Mouse (Mus musculus): ENCODE measurements at regions not wholly inside any gene's neighbourhood (a gene's known extent, or its start where the extent isn't known, plus 50 kb on each side); places are given as distances from the start of the nearest gene placed in this dataset.

GRCm38 (mm10) chr9:61791435-61792064 is 122.8 kb downstream of the Rplp1 start:
- DNase-seq (ENCODE audit: low spot score) (peak; percentile 83), ATAC-seq (no peak)
- H3K4me1 ChIP-seq (ENCODE audit: control insufficient read depth, insufficient read depth, low read length) = no peaks in the 10 kb centered on the region
- WGBS = 50% methylated on average over 11 of the region's 11 CpGs
- H3K36me3 ChIP-seq (ENCODE audit: control insufficient read depth, insufficient read depth, low read length) = no peaks in the 10 kb centered on the region
- H3K9me3 ChIP-seq (replicated peaks; ENCODE audit: control insufficient read depth, low read length) = 0 out of 2 replicates have a peak, but pooled peaks cover 2% of the 10 kb centered on the region
- no peaks in the 10 kb centered on the region for H3K27me3 ChIP-seq (replicated peaks; ENCODE audit: control insufficient read depth, insufficient read depth, low read length)
- no peak overlapping the region for H3K4me2 ChIP-seq (ENCODE audit: low read length)
- no peak overlapping the region for H3K27ac ChIP-seq (ENCODE audit: low read depth, low read length)
- no peak overlapping the region for H3K4me3 ChIP-seq (ENCODE audit: low read depth, low read length)
- no peak overlapping the region for H3K9ac ChIP-seq (ENCODE audit: low read length)

DNA sequence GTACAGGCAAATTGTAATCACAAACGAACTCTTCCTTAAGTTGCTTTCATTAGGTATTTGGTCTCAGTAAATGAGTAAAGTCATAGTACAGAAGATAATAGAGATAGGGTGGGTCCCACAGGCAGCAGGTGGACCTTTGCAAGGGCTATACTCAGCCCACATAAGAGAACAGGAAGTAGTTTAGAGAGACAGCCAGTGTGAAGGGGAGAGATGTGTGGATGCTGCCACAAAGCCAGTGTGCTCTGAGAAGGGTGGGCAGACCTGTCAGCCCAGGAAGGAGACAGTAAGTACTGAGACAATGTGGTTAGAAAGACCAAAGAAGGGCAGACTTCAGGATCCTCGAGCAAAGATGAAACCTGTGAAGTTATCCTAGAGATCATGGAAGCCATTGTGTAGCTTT is 123.5 kb downstream of the Rplp1 start:
- 85% methylated on average over 2 of the region's 2 CpGs for WGBS
- Histone ChIP-seq H3K27ac (ENCODE audit: low read depth, low read length) (no peak overlapping the region), H3K4me3 (ENCODE audit: low read depth, low read length) (no peak overlapping the region), H3K36me3 (ENCODE audit: control insufficient read depth, insufficient read depth, low read length) (no peaks in the 10 kb centered on the region), H3K27me3 (replicated peaks; ENCODE audit: control insufficient read depth, insufficient read depth, low read length) (no peaks in the 10 kb centered on the region), H3K9me3 (replicated peaks; ENCODE audit: control insufficient read depth, low read length) (0 out of 2 replicates have a peak, but pooled peaks cover 2% of the 10 kb centered on the region), H3K9ac (ENCODE audit: low read length) (no peak overlapping the region), H3K4me2 (ENCODE audit: low read length) (no peak overlapping the region), H3K4me1 (ENCODE audit: control insufficient read depth, insufficient read depth, low read length) (no peaks in the 10 kb centered on the region)
- DNase-seq (ENCODE audit: low spot score) = no peak
- no peak for ATAC-seq

DNA sequence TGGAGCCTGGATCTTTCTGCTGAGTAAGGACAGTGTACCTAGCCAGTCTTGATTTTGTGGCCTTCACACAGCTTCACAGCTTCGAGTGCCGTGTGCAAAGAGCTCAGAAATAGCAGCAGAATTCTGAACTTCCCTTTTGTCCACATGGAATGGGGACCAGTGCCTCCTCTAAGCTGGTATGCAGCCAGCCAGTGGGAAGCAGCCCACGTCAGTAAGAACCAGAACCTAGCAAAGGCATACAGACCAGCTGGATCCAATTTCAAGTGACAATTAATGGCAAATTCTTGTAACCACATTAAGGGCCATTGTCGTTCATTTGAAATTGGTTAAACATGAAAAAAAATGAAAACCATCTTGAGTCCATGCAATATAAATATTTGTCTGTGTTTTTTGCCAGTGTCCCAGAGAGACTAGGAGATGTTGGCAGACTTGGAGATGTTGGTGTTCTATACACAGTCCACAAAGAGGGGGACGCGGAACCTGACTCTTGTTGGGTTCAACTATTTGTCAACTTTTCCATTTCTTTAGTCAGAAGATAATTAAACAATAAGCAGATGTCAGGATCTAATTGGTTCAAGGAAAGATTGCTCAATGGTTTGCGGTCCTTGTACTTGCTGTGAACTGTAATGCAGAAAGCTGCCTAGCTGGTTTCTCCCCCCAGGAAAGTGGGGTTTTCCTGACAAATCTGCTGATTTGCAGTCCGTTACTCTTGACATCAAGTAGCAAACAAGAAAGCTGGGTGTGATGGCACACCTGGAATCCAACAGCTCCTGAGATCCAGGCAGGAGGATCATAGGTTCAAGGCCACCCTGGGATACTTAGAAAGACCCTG is 125.1 kb downstream of the Rplp1 start:
- no peaks in the 10 kb centered on the region for H3K4me1 ChIP-seq (ENCODE audit: control insufficient read depth, insufficient read depth, low read length)
- no peaks in the 10 kb centered on the region for H3K27me3 ChIP-seq (replicated peaks; ENCODE audit: control insufficient read depth, insufficient read depth, low read length)
- no peak overlapping the region for H3K9ac ChIP-seq (ENCODE audit: low read length)
- 84% methylated on average over 8 of the region's 8 CpGs for WGBS
- no peaks in the 10 kb centered on the region for H3K36me3 ChIP-seq (ENCODE audit: control insufficient read depth, insufficient read depth, low read length)
- DNase-seq (ENCODE audit: low spot score) = no peak
- H3K4me2 ChIP-seq (ENCODE audit: low read length) = no peak overlapping the region
- 0 out of 2 replicates have a peak, but pooled peaks cover 2% of the 10 kb centered on the region for H3K9me3 ChIP-seq (replicated peaks; ENCODE audit: control insufficient read depth, low read length)
- H3K4me3 ChIP-seq (ENCODE audit: low read depth, low read length) = no peak overlapping the region
- ATAC-seq = no peak
- no peak overlapping the region for H3K27ac ChIP-seq (ENCODE audit: low read depth, low read length)

DNA sequence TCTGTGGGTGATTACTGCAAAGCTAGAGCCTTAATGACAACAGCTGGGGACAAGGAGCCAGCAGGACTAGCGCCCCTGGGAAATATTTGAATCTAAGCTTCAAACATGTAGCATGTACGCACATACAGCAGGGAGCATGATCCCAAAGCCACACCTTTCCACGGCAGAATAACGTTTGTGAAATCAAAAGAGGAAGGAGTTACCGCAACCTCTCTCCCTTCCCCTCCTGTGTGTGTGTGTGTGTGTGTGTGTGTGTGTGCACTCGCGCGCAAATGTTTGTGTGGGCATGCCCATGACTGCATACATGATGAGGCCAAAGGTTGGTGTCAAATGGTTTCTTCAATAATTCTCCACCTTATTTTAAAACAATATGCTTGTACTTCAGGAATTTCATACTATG is 132.9 kb downstream of the Rplp1 start:
- no peaks in the 10 kb centered on the region for H3K36me3 ChIP-seq (ENCODE audit: control insufficient read depth, insufficient read depth, low read length)
- no peak overlapping the region for H3K9ac ChIP-seq (ENCODE audit: low read length)
- 85% methylated on average over 8 of the region's 8 CpGs for WGBS
- no peaks in the 10 kb centered on the region for H3K4me1 ChIP-seq (ENCODE audit: control insufficient read depth, insufficient read depth, low read length)
- ATAC-seq = no peak
- no peaks in the 10 kb centered on the region for H3K27me3 ChIP-seq (replicated peaks; ENCODE audit: control insufficient read depth, insufficient read depth, low read length)
- no peak overlapping the region for H3K4me2 ChIP-seq (ENCODE audit: low read length)
- H3K9me3 ChIP-seq (replicated peaks; ENCODE audit: control insufficient read depth, low read length) = no peaks in the 10 kb centered on the region
- H3K4me3 ChIP-seq (ENCODE audit: low read depth, low read length) = no peak overlapping the region
- H3K27ac ChIP-seq (ENCODE audit: low read depth, low read length) = no peak overlapping the region
- no peak for DNase-seq (ENCODE audit: low spot score)

- Histone ChIP-seq H3K27me3 (replicated peaks; ENCODE audit: control insufficient read depth, insufficient read depth, low read length) (no peaks in the 10 kb centered on the region), H3K4me2 (ENCODE audit: low read length) (no peak overlapping the region), H3K4me1 (ENCODE audit: control insufficient read depth, insufficient read depth, low read length) (no peaks in the 10 kb centered on the region), H3K36me3 (ENCODE audit: control insufficient read depth, insufficient read depth, low read length) (no peaks in the 10 kb centered on the region), H3K9ac (ENCODE audit: low read length) (no peak overlapping the region), H3K27ac (ENCODE audit: low read depth, low read length) (no peak overlapping the region), H3K9me3 (replicated peaks; ENCODE audit: control insufficient read depth, low read length) (no peaks in the 10 kb centered on the region), H3K4me3 (ENCODE audit: low read depth, low read length) (no peak overlapping the region)
- no peak for ATAC-seq
- peak; percentile 4 for DNase-seq (ENCODE audit: low spot score)
- 86% methylated on average over 9 of the region's 9 CpGs for WGBS
Measured at GRCm38 (mm10) chr9:61780186-61780939, 134.0 kb downstream of the Rplp1 start.

DNA sequence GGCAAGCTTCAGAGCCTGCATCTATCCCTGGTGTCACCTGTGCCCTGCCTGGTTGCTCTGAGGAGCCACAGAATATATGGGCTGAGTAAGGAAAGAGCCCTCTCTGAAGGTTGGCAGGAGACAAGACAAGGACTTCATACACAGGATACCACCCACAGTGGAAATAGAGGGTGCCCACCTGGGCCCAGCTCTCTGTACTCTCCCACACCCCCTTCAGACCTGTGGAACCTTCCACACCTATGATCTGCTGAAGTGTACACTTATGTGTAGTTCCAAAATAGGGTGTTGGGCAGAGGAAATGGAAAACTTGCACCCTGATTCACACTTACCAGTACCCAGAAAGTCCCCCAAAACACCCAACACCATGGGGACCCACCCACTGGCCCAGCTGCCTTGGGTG is 135.2 kb downstream of the Rplp1 start:
- no peak overlapping the region for H3K9ac ChIP-seq (ENCODE audit: low read length)
- no peaks in the 10 kb centered on the region for H3K27me3 ChIP-seq (replicated peaks; ENCODE audit: control insufficient read depth, insufficient read depth, low read length)
- H3K4me2 ChIP-seq (ENCODE audit: low read length) = no peak overlapping the region
- ATAC-seq (no peak), DNase-seq (ENCODE audit: low spot score) (no peak)
- no peak overlapping the region for H3K4me3 ChIP-seq (ENCODE audit: low read depth, low read length)
- H3K36me3 ChIP-seq (ENCODE audit: control insufficient read depth, insufficient read depth, low read length) = no peaks in the 10 kb centered on the region
- H3K27ac ChIP-seq (ENCODE audit: low read depth, low read length) = no peak overlapping the region
- H3K9me3 ChIP-seq (replicated peaks; ENCODE audit: control insufficient read depth, low read length) = no peaks in the 10 kb centered on the region
- no peaks in the 10 kb centered on the region for H3K4me1 ChIP-seq (ENCODE audit: control insufficient read depth, insufficient read depth, low read length)

GRCm38 (mm10) chr9:61776446-61776845 is 137.9 kb downstream of the Rplp1 start:
- Histone ChIP-seq H3K36me3 (ENCODE audit: control insufficient read depth, insufficient read depth, low read length) (no peaks in the 10 kb centered on the region), H3K9ac (ENCODE audit: low read length) (no peak overlapping the region), H3K27ac (ENCODE audit: low read depth, low read length) (no peak overlapping the region), H3K4me2 (ENCODE audit: low read length) (no peak overlapping the region), H3K4me3 (ENCODE audit: low read depth, low read length) (no peak overlapping the region), H3K4me1 (ENCODE audit: control insufficient read depth, insufficient read depth, low read length) (no peaks in the 10 kb centered on the region), H3K27me3 (replicated peaks; ENCODE audit: control insufficient read depth, insufficient read depth, low read length) (no peaks in the 10 kb centered on the region), H3K9me3 (replicated peaks; ENCODE audit: control insufficient read depth, low read length) (no peaks in the 10 kb centered on the region)
- no peak for DNase-seq (ENCODE audit: low spot score)
- ATAC-seq = no peak
- 78% methylated on average over 2 of the region's 2 CpGs for WGBS

DNA sequence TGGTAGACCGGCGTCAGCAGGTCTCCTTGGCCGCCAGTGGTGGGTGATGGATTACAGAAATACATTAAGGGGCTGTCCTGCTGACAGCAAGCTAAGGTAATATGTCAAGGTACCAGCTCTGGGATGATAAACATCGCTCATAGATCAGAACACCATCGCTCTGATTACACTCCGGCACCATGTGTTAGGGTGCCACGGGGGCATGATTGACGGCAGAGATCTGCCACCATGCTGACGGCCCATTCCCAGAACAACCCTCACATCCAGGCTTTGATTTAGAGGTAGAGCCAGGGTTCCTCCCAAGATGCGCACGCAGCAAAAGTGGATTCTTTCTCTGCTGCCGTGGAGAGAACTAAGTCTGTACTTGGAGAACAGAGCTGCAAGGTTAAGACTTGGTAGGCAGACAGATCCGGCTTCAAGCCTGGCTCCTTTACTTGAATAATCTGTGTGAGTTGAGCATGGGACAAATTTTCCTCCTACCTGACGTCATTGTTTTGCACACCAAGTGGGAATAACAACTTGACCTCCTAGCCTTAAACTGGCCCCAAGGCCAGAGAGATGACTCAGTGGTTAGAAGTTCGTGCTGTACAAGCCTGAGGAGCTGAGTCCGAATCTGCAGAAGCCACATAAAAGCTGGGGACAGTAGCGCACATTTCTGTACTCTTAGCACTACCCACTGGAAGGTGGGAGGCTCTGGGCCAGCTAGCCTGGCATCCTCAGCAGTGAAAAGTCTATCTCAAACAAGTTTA is 144.0 kb downstream of the Rplp1 start:
- Histone ChIP-seq H3K4me3 (ENCODE audit: low read depth, low read length) (no peak overlapping the region), H3K4me2 (ENCODE audit: low read length) (no peak overlapping the region), H3K36me3 (ENCODE audit: control insufficient read depth, insufficient read depth, low read length) (no peaks in the 10 kb centered on the region), H3K27ac (ENCODE audit: low read depth, low read length) (no peak overlapping the region), H3K9me3 (replicated peaks; ENCODE audit: control insufficient read depth, low read length) (no peaks in the 10 kb centered on the region), H3K4me1 (ENCODE audit: control insufficient read depth, insufficient read depth, low read length) (no peaks in the 10 kb centered on the region), H3K27me3 (replicated peaks; ENCODE audit: control insufficient read depth, insufficient read depth, low read length) (no peaks in the 10 kb centered on the region), H3K9ac (ENCODE audit: low read length) (no peak overlapping the region)
- 88% methylated on average over 17 of the region's 17 CpGs for WGBS
- DNase-seq (ENCODE audit: low spot score) (no peak), ATAC-seq (no peak)

Data from forebrain, embryonic 14.5 days (tissue).